Mouse (Mus musculus): ENCODE measurements around the gene Atp7b. TPM values are rescaled to one million over a fixed set of nuclear protein-coding genes. Genes with fewer than 3 reads are reported as not detected.

The Atp7b gene
- total RNA-seq, 2 experiments from 2014 or later: 0.37 to 0.55 TPM

GRCm38 (mm10) chr8:22030990-22031389 is 29.1 kb downstream of the Atp7b start:
- intact Hi-C loops (cut with DNase I): no loop called here
- DNase-seq: no peak

- no peak for DNase-seq
- intact Hi-C loops (cut with DNase I): no loop called here
Observed at GRCm38 (mm10) chr8:22028973-22029372, 31.1 kb downstream of the Atp7b start.

GRCm38 (mm10) chr8:22025241-22025640 is 34.9 kb downstream of the Atp7b start:
- intact Hi-C loops (cut with DNase I): no loop called here
- no peak for DNase-seq

GRCm38 (mm10) chr8:22022244-22022643 is 37.9 kb downstream of the Atp7b start:
- intact Hi-C loops (cut with DNase I): no loop called here
- DNase-seq: no peak

- intact Hi-C loops (cut with DNase I): no loop called here
- no peak for DNase-seq
Observed at GRCm38 (mm10) chr8:22019498-22019897, 40.6 kb downstream of the Atp7b start.

- intact Hi-C loops (cut with DNase I): no loop called here
- no peak for DNase-seq
Observed at GRCm38 (mm10) chr8:22017731-22018130, 42.4 kb downstream of the Atp7b start.

- intact Hi-C loops (cut with DNase I): no loop called here
- no peak for DNase-seq
Observed at GRCm38 (mm10) chr8:22013034-22013707, 46.9 kb downstream of the Atp7b start.

- no peak for DNase-seq
- intact Hi-C loops (cut with DNase I): no loop called here
Observed at GRCm38 (mm10) chr8:22009403-22009802, 50.7 kb downstream of the Atp7b start.

- intact Hi-C loops (cut with DNase I): no loop called here
- DNase-seq: no peak
Observed at GRCm38 (mm10) chr8:22006423-22006822, 53.7 kb downstream of the Atp7b start.

- intact Hi-C loops (cut with DNase I): no loop called here
Observed at GRCm38 (mm10) chr8:22004750-22005522, 55.2 kb downstream of the Atp7b start.

GRCm38 (mm10) chr8:21995181-21995580 is 64.9 kb downstream of the Atp7b start:
- DNase-seq: no peak
- intact Hi-C loops (cut with DNase I): no loop called here

More at GRCm38 (mm10) chr8:22004750-22005522, 55.2 kb downstream of the Atp7b start:
- no peak for DNase-seq

- DNase-seq: peak; percentile 41 to 55
- intact Hi-C loops (cut with DNase I): loop anchor here (5.0 kb wide), 4 partner anchors 50 to 385 kb away; partner anchors contain the start of gene Nek3
Observed at GRCm38 (mm10) chr8:21992184-21992583, 67.9 kb downstream of the Atp7b start.

GRCm38 (mm10) chr8:21981664-21982337 is 78.3 kb downstream of the Atp7b start:
- intact Hi-C loops (cut with DNase I): no loop called here
- DNase-seq: peak in 1 of 2 experiments; percentile 12

GRCm38 (mm10) chr8:21978193-21978592 is 81.9 kb downstream of the Atp7b start:
- DNase-seq: no peak
- intact Hi-C loops (cut with DNase I): no loop called here

GRCm38 (mm10) chr8:21969475-21969874 is 90.6 kb downstream of the Atp7b start, which contains the start of gene Ccdc70:
Gene Ccdc70 (plus strand): TSS chr8:21969775.
- no peak for DNase-seq
- intact Hi-C loops (cut with DNase I): no loop called here

- DNase-seq: no peak
- intact Hi-C loops (cut with DNase I): no loop called here
Observed at GRCm38 (mm10) chr8:21966646-21967045, 93.5 kb downstream of the Atp7b start.

GRCm38 (mm10) chr8:21958414-21958813 is 101.7 kb downstream of the Atp7b start, which contains the start of gene Fam90a1a:
Gene Fam90a1a (plus strand): TSS chr8:21958714.
- no peak for DNase-seq
- intact Hi-C loops (cut with DNase I): no loop called here

GRCm38 (mm10) chr8:21956336-21956735 is 103.8 kb downstream of the Atp7b start:
- no peak for DNase-seq
- intact Hi-C loops (cut with DNase I): no loop called here

- peak; percentile 8 to 17 for DNase-seq
- intact Hi-C loops (cut with DNase I): no loop called here
Observed at GRCm38 (mm10) chr8:21955321-21955720, 104.8 kb downstream of the Atp7b start.

GRCm38 (mm10) chr8:21947311-21948017 is 112.6 kb downstream of the Atp7b start:
- intact Hi-C loops (cut with DNase I): no loop called here
- DNase-seq: no peak

Data from heart, postnatal 14 days (tissue).